Mouse (Mus musculus) cerebellum, adult 2 months (tissue): ENCODE measurements at regions not wholly inside any gene's neighbourhood (a gene's known extent, or its start where the extent isn't known, plus 50 kb on each side); places are given as distances from the start of the nearest gene placed in this dataset.

ENCODE experiments used
- DNase-seq, 2 experiments: peaks; one replicate each; pipeline ENCODE4 v3.0.0; 2021
- H3K27ac ChIP-seq: fragments of 200-500 bp; 2 replicates; pipeline ENCODE4 v1.5.1; 2012; ENCODE audit warnings: low read length, control low read depth, inconsistent platforms; ENCODE audit not compliant: insufficient read depth
- H3K27me3 ChIP-seq: fragments of 200-500 bp; 2 replicates; pipeline ENCODE4 v1.6.1; 2012; ENCODE audit warnings: inconsistent platforms, mild to moderate bottlenecking, low read length, moderate library complexity; ENCODE audit not compliant: control insufficient read depth, insufficient read depth
- H3K4me1 ChIP-seq: fragments of 200-500 bp; 2 replicates; pipeline ENCODE4 v1.6.1; 2011; ENCODE audit warnings: low read length; ENCODE audit not compliant: control insufficient read depth, insufficient read depth
- H3K4me3 ChIP-seq: fragments of 200-500 bp; replicated peaks from 2 replicates; pipeline ENCODE3; 2011; ENCODE audit warnings: mild to moderate bottlenecking, low read depth, low read length, control low read depth; ENCODE audit not compliant: insufficient read depth
- CTCF ChIP-seq: fragments of 200-500 bp; IDR thresholded peaks from 2 replicates; pipeline ENCODE4 v1.5.1; 2011; ENCODE audit warnings: low read depth, mild to moderate bottlenecking, control low read depth, low read length, moderate library complexity, borderline replicate concordance; ENCODE audit not compliant: insufficient read depth
- POLR2A ChIP-seq: fragments of 200-500 bp; IDR thresholded peaks from 2 replicates; pipeline ENCODE4 v1.6.1; 2011; ENCODE audit warnings: low read length, control low read depth, borderline replicate concordance; ENCODE audit not compliant: insufficient read depth
- WGBS: fragments of 180-500 bp; shearing (Covaris S2); methylation state at CpG from one replicate; pipeline ENCODE4 v1.1.7; 2018; 5-methylcytosine and 5-hydroxymethylcytosine counted together

DNA sequence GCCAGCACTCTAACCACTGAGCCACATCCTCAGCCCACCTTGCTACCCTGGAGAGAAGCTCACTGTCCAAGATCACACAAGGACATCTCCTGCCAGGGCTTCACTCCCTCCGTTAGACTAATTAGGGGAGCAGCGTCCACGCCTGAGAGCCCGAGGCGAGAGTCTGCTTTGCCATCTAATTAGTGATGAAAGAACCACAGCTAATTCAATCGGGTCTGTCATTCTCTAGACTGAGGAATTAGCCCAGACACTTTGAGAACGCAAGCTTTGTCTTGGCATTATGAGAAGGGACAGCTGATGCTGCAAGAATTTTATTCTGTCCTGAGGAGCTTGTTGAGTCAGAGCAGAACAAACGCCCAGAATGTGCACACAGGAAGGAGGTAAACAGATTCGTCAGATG, 200.5 kb upstream of the Zc3h12c start:
- no peaks in the 10 kb centered on the region for H3K27me3 ChIP-seq
- H3K4me1 ChIP-seq: no peaks in the 10 kb centered on the region
- WGBS: 14% methylated on average over 9 of the region's 9 CpGs
- no peak overlapping the region for H3K4me3 ChIP-seq
- no peak for TF ChIP-seq POLR2A
- no peak for TF ChIP-seq CTCF
- peak; percentile 9 to 10 for DNase-seq
- no peak overlapping the region for H3K27ac ChIP-seq

DNA sequence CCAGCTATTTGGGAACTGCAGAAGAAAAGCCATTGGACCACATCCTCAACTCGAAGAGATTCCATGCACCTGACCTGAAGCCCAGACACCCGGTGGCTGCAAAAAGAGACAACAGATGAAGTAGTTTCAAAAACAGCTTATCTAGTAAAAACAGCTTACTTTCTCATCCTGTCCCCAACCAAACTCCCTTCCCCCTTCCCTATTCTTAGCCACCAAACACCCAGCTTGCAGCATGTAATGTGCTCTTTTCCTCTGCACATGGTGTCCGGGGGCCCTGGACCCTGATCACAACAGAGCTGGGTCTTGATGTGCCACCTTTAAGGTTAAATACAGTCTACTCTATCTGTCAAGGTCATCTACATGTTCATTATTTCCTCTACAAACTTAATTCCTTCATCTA, 199.7 kb upstream of the Zc3h12c start:
- Histone ChIP-seq H3K27me3 (no peaks in the 10 kb centered on the region), H3K4me3 (no peak overlapping the region), H3K27ac (no peak overlapping the region), H3K4me1 (no peaks in the 10 kb centered on the region)
- 91% methylated on average over 3 of the region's 3 CpGs for WGBS
- no peak for DNase-seq
- TF ChIP-seq POLR2A (no peak), CTCF (no peak)

DNA sequence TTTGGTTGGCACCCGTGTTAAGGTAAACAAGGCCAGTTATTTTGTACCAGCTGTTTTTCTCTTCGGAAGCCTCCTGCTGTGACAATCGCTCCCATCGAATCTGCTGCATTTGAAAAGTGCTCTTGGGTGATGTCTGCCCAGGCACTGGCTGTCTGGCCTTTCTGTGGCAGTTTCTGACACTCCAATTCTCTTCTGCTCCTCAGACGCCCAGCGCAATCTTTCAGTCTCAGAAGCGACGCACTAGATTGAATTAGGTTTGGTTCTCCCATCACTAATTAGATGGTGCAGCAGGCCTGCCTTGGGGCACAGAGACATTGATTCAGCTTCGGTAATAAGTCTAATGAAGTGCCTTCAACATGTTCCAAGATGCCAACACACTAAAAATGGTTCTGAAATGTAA, 197.7 kb upstream of the Zc3h12c start:
- no peak for DNase-seq
- WGBS: 20% methylated on average over 9 of the region's 9 CpGs
- H3K27ac ChIP-seq: no peak overlapping the region
- TF ChIP-seq CTCF: no peak
- no peak for TF ChIP-seq POLR2A
- H3K27me3 ChIP-seq: no peaks in the 10 kb centered on the region
- no peaks in the 10 kb centered on the region for H3K4me1 ChIP-seq
- H3K4me3 ChIP-seq: no peak overlapping the region

DNA sequence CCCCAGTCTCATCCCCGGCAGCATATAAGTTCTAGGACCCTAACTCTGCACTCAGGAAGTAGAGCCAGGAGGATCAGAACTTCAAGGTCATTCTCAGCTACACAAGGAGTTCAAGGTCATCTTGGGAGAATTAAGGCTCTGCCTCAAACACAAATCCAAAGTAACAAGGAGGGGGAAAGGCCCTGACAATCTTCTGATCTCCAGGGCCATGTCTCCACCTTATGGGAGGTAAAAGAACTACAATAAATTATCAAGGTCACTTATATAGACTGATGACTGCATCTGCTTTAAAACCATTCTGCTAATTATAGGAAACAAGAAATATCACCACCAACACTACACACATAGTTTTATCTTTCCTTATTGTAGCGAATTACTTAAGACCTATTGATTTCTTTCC, 193.2 kb upstream of the Zc3h12c start:
- H3K4me3 ChIP-seq: no peak overlapping the region
- H3K27me3 ChIP-seq: no peaks in the 10 kb centered on the region
- no peaks in the 10 kb centered on the region for H3K4me1 ChIP-seq
- 83% methylated on average over 2 of the region's 2 CpGs for WGBS
- no peak for DNase-seq
- H3K27ac ChIP-seq: no peak overlapping the region
- TF ChIP-seq POLR2A (no peak), CTCF (no peak)

DNA sequence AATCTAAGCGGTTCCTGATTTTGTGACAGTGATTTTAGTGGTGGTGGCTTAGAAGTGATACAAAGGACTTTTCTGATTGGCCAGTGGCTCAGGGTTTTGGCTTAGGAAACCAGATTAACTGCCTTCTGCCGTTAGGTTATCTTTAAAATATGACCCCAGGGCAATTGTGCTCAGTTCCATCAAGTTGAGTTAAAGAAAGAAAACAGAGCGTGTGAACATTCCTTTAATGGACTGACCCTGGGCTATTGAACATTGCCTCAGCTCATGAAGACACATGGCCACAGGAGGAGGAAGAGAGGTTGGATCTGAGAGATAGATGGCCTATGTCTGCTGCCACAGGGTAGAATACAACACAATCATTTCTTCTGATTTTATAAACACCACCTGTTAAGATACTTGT, 191.0 kb upstream of the Zc3h12c start:
- no peak overlapping the region for H3K27ac ChIP-seq
- WGBS: 78% methylated on average over 3 of the region's 3 CpGs
- TF ChIP-seq POLR2A (no peak), CTCF (no peak)
- H3K4me1 ChIP-seq: no peaks in the 10 kb centered on the region
- H3K4me3 ChIP-seq: no peak overlapping the region
- no peak for DNase-seq
- H3K27me3 ChIP-seq: no peaks in the 10 kb centered on the region

DNA sequence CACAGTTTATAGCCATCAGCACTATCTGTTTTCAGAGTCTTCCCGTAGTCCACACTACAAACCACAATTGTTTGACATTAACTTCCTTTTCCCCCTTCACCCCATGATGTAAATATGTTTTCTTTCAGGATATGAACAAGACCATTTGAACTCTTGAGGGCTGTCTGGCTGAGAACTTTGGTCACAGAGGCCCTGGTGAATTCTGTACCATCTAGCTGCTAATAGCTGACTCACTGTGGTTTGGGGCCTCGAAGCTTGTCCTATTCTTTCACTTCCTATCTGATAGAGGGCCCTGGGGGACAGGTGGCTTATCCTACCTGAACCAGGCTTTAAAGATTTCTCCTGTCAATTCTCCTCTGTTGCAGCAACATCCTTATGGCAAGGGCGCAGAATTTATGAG, 188.2 kb upstream of the Zc3h12c start:
- TF ChIP-seq POLR2A (no peak), CTCF (no peak)
- 93% methylated on average over 3 of the region's 3 CpGs for WGBS
- no peak overlapping the region for H3K27ac ChIP-seq

DNA sequence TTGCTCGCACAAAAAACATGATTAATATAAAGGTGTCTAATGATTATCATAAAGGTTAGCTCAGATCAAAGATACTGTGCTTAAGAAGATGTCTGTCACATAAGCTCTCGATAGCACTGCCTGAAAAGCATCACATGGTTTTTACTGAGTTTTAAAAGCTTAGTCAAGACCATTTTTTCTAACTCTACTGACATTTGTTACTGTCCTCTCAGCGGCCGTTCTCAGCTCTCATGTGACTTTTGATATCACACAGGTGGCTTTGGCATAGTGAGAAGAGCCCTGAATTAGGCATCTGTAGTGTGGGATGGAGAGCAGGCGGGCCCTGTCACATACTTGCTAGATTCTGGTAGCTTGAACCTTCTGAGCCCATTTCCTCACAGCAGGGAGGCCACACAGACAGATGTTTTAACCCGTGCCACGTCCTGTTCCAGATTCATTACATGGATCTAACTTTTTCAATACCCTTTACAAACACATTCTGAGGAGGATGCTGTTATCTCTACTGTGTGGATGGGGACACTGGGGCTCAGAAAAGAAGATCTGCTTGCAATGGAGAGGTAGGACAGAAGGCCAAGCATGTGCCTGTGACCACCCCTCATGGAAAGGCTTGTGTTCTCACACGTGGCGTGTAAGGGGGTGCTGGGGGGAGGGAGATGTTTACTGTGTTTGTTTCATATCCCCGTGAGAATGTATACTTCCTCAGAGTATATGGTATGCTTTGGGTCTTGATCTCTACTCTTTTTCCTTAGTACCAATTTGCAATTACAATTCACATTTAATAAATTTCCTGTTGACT, 187.0 kb upstream of the Zc3h12c start:
- 67% methylated on average over 10 of the region's 10 CpGs for WGBS
- DNase-seq: no peak
- no peaks in the 10 kb centered on the region for H3K4me1 ChIP-seq
- H3K4me3 ChIP-seq: no peak overlapping the region
- H3K27me3 ChIP-seq: no peaks in the 10 kb centered on the region
- TF ChIP-seq CTCF (no peak), POLR2A (no peak)
- H3K27ac ChIP-seq: no peak overlapping the region

More for the DNA sequence above, 188.2 kb upstream of the Zc3h12c start:
- no peaks in the 10 kb centered on the region for H3K4me1 ChIP-seq
- H3K27me3 ChIP-seq: no peaks in the 10 kb centered on the region
- no peak overlapping the region for H3K4me3 ChIP-seq
- DNase-seq: no peak

DNA sequence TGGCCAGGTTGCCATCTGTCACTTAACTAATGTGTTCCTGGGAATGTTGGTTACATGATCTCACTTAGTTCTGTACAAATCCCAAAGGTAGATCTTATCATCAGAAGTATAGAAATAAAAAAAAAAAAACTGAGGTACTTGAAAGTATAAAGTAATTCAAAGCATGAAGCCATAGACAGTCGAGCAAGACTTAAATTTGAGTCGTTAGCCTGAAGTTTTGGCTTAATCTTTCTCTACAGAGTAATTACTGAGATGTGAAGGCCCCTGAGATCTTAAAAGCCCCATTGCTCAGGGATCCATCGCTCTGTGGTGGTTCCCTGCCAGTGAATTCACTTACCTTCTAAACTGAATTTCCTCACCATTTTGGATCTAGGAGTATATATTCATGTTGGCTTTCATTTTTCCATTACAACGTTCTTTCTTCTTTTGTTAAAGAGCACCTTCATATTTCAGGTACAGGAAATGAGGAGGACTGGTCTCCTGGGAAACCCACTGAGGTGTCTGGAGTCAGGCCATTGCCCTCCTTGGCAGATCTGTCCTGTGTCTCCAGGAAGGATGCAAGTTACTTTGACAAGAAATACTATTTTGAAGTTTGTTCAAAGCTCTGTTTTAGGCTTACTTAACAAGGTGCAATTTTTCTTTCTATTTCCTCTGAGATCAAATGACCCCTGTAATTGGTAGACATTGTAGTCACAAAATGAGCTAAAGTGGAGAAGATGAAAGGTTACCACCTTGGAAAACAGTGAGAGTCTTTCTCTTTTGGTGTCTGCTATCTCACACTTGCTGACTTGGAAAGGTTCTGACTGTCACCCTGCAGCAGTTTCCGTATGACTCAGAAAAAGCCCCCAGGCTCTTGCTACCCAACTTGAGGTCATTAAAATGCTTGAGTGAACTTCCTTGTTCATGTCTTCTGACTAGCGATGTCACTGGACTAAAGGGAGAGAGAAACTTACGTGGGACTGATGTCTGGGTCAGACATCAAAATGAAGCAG, 180.5 kb upstream of the Zc3h12c start:
- DNase-seq: no peak
- TF ChIP-seq POLR2A (no peak), CTCF (no peak)
- no peak overlapping the region for H3K27ac ChIP-seq
- H3K27me3 ChIP-seq: no peaks in the 10 kb centered on the region
- no peak overlapping the region for H3K4me3 ChIP-seq
- WGBS: 85% methylated on average over 7 of the region's 7 CpGs
- H3K4me1 ChIP-seq: no peaks in the 10 kb centered on the region
